Comparison of ENCODE assay signal across 8 mouse cellular contexts in the genomic region with DNA sequence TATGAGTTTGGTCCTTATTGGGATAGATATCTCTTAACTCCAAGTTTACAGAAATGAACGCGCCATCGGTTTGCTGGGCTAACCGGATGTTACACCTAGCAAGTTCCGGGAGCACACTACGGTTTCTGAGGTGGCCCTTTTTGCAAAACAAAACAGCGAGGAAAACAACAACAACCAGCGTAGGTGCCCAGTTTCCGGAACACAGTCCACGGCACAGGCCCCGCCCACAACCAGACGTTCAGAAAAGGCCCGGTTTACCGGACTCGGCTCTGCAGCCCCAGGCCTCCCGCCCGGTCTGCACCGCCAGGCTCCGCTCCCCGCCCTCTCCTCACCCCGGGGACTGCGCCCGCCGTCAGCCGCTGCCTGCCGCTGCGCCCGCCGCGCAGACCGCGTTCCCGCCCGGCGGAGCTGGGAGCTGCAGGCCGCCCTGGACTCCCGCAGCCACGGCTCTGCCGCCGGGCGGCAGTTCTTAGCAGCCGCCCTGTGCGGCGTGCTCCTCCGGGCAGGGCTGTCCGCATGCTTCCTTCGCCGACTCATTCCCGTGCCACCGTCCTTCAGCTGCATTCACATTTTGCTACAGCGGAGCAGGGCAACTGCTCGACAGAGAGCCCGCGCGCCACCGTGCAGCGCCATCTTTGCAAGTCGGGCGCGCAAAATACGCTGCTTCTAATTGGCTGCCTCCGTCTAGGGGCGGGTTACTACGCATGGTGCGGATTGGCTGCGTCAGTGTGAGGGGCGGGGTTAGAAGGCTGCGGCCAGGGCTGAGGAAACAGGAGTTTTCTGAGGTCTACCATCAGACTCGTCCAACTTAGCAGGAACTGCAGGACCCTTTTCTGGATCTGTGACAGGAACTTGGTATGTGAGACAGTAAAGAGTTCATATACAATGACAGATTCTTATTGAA. TPM values are rescaled to one million over a fixed set of nuclear protein-coding genes. Genes with fewer than 3 reads are reported as not detected.
DNase-seq lines count a peak whose midpoint lies in the region; ATAC-seq and TF ChIP-seq lines count a peak whose summit lies in the region.

Etaa1 (minus strand) TSS at position 645 of the 904 bp plus-strand sequence.

- peak within 1 kb of the TSS; percentile 95 for H3K9ac ChIP-seq in embryonic facial prominence, embryonic 14.5 days (ENCODE audit: low read depth, low read length)
- peak within 1 kb of the TSS; percentile 93 for H3K9ac ChIP-seq in limb, embryonic 14.5 days (ENCODE audit: low read depth, low read length, severe bottlenecking)
- peak within 1 kb of the TSS; percentile 93 for H3K9ac ChIP-seq in midbrain, postnatal 0 days (replicated peaks; ENCODE audit: low read length, poor library complexity, severe bottlenecking)

- 0 out of 2 replicates have a peak, but pooled peaks have one; percentile 77 for TF ChIP-seq POLR2A in limb, embryonic 14.5 days (IDR thresholded peaks at IDR 0.05; ENCODE audit: borderline replicate concordance, extremely low read depth, insufficient read depth, insufficient read length)

- ATAC-seq in embryonic facial prominence, embryonic 14.5 days (ENCODE audit: low read depth): peak; percentile 100
- peak; percentile 100 for ATAC-seq in limb, embryonic 14.5 days (ENCODE audit: low FRiP score, low read depth)
- peak; percentile 100 for ATAC-seq in midbrain, postnatal 0 days (ENCODE audit: low FRiP score)

- H3K4me1 ChIP-seq in embryonic facial prominence, embryonic 14.5 days (ENCODE audit: control insufficient read depth, insufficient read depth, low read length): peaks cover 2% of the 10 kb centered on the region; the same call in 1 of the 2 replicates
- H3K4me1 ChIP-seq in limb, embryonic 14.5 days (ENCODE audit: control insufficient read depth, insufficient read depth, low read length): peaks cover 5% of the 10 kb centered on the region; the same call in 1 of the 2 replicates
- 0 out of 2 replicates have a peak, but pooled peaks cover 2% of the 10 kb centered on the region for H3K4me1 ChIP-seq in midbrain, postnatal 0 days (ENCODE audit: insufficient read depth, low read length)

- no peaks in the 10 kb centered on the region for H3K9me3 ChIP-seq in embryonic facial prominence, embryonic 14.5 days (ENCODE audit: control insufficient read depth, low read length)
- no peaks in the 10 kb centered on the region for H3K9me3 ChIP-seq in limb, embryonic 14.5 days (ENCODE audit: control insufficient read depth, low read length)
- no peaks in the 10 kb centered on the region for H3K9me3 ChIP-seq in midbrain, postnatal 0 days (ENCODE audit: low read length)

- peak; percentile 94 for DNase-seq in 3T3-L1 (ENCODE audit: low read depth, low spot score)
- peak; percentile 78 to 85 for DNase-seq in adrenal gland, postnatal 4 days (ENCODE audit: low spot score in 2 of 2)
- DNase-seq in embryonic facial prominence, embryonic 14.5 days (ENCODE audit: low spot score): peak; percentile 98
- DNase-seq in heart, adult 8-10 months (ENCODE audit: low spot score): peak; percentile 94
- peak; percentile 96 for DNase-seq in kidney, adult 9 months
- peak; percentile 97 for DNase-seq in limb, embryonic 14.5 days (ENCODE audit: low spot score)
- peak; percentile 97 for DNase-seq in midbrain, postnatal 0 days (ENCODE audit: low spot score)
- peak; percentile 89 to 92 for DNase-seq in spleen, postnatal 14 days (ENCODE audit: low spot score in 2 of 2)

- H3K27me3 ChIP-seq in embryonic facial prominence, embryonic 14.5 days (replicated peaks; ENCODE audit: control insufficient read depth, insufficient read depth, low read length): no peaks in the 10 kb centered on the region
- no peaks in the 10 kb centered on the region for H3K27me3 ChIP-seq in limb, embryonic 14.5 days (ENCODE audit: control insufficient read depth, insufficient read depth, low read length)
- no peaks in the 10 kb centered on the region for H3K27me3 ChIP-seq in midbrain, postnatal 0 days (ENCODE audit: insufficient read depth, low read length)

- H3K4me3 ChIP-seq in embryonic facial prominence, embryonic 14.5 days (ENCODE audit: low read depth, low read length): peak within 1 kb of the TSS; percentile 97
- H3K4me3 ChIP-seq in limb, embryonic 14.5 days (replicated peaks; ENCODE audit: low read length): peak within 1 kb of the TSS; percentile 93
- peak within 1 kb of the TSS; percentile 92 for H3K4me3 ChIP-seq in midbrain, postnatal 0 days (ENCODE audit: low read depth, low read length)

- H3K36me3 ChIP-seq in embryonic facial prominence, embryonic 14.5 days (ENCODE audit: control insufficient read depth, insufficient read depth, low read length): peaks cover 28% of the 10 kb centered on the region
- peaks cover 20% of the 10 kb centered on the region for H3K36me3 ChIP-seq in limb, embryonic 14.5 days (ENCODE audit: control insufficient read depth, insufficient read depth, low read length)
- peaks cover 3% of the 10 kb centered on the region; the same call in 1 of the 2 replicates for H3K36me3 ChIP-seq in midbrain, postnatal 0 days (ENCODE audit: insufficient read depth, low read length)

- peak; percentile 37 for TF ChIP-seq CTCF in midbrain, postnatal 0 days (IDR thresholded peaks at IDR 0.05)

- under 1% methylated on average over 43 of the region's 69 CpGs for WGBS in embryonic facial prominence, embryonic 14.5 days
- 0% methylated on average over 64 of the region's 69 CpGs for WGBS in limb, embryonic 14.5 days
- whole genome bisulfite sequencing in midbrain, postnatal 0 days: under 1% methylated on average over 69 of the region's 69 CpGs

- peak within 1 kb of the TSS; percentile 61 for H3K4me2 ChIP-seq in embryonic facial prominence, embryonic 14.5 days (ENCODE audit: low read depth, low read length)
- peak within 1 kb of the TSS; percentile 53 for H3K4me2 ChIP-seq in limb, embryonic 14.5 days (replicated peaks; ENCODE audit: low read depth, low read length, severe bottlenecking)
- peak within 1 kb of the TSS; percentile 57 for H3K4me2 ChIP-seq in midbrain, postnatal 0 days (ENCODE audit: low read depth, low read length, poor library complexity, severe bottlenecking)

- peak within 1 kb of the TSS; percentile 97 for H3K27ac ChIP-seq in embryonic facial prominence, embryonic 14.5 days (replicated peaks; ENCODE audit: low read depth, low read length)
- H3K27ac ChIP-seq in limb, embryonic 14.5 days (replicated peaks; ENCODE audit: low read depth, low read length): peak within 1 kb of the TSS; percentile 95
- H3K27ac ChIP-seq in midbrain, postnatal 0 days (ENCODE audit: low read depth, low read length): peak within 1 kb of the TSS; percentile 93

RNA-seq across cellular contexts. Expression of gene Etaa1, which starts in this region (rescaled TPM):
- 10 to 100 TPM; 12.9 to 13.5 TPM for total RNA-seq in adrenal gland, postnatal 4 days (2021)
- polyA plus RNA-seq in embryonic facial prominence, embryonic 14.5 days (2014; fragmentation: Nextera tagmentation; extraction: Ambion mirVana): 10.9 and 12.1 TPM in 2 replicates
- total RNA-seq in heart, adult 8-10 months (2022): 1 to 10 TPM; 2.4 to 3.4 (median 2.6) TPM
- polyA plus RNA-seq in limb, embryonic 14.5 days (2012; rRNA removed): 7.1 and 9.3 TPM in 2 replicates
- polyA plus RNA-seq in limb, embryonic 14.5 days (2014; fragmentation: Nextera tagmentation; extraction: Ambion mirVana): 11.6 and 11.7 TPM in 2 replicates
- total RNA-seq in midbrain, postnatal 0 days (2014; rRNA removed): 6.7 and 8.1 TPM in 2 replicates
- polyA plus RNA-seq in midbrain, postnatal 0 days (2015; fragmentation: Nextera tagmentation; extraction: Ambion mirVana): 4.3 and 5.5 TPM in 2 replicates

Comparison
In these comparisons a context has a peak if more than half of its experiments do, and no peak if none do; other contexts are left out.
1. Peak in every context shown above with its lines: DNase-seq, ATAC-seq, H3K4me3 ChIP-seq and H3K27ac ChIP-seq.